Mouse (Mus musculus) heart, embryonic 11.5 days (tissue): ENCODE measurements around the gene Ufsp1. TPM values are rescaled to one million over a fixed set of nuclear protein-coding genes. Genes with fewer than 3 reads are reported as not detected.

Source experiments
- ATAC-seq: fragments of 200-750 bp; cut with Nextera tagmentation; replicated peaks from 2 replicates; pipeline ENCODE4 v1.8.0; 2017; ENCODE audit warnings: moderate library complexity; ENCODE audit not compliant: insufficient number of reproducible peaks, low FRiP score, low TSS enrichment
- H3K27ac ChIP-seq: fragments of 300-500 bp; sonication (generic); 2 replicates; pipeline ENCODE4 v1.5.1; 2014; ENCODE audit warnings: mild to moderate bottlenecking, low read depth, low read length
- H3K27me3 ChIP-seq: fragments of 300-500 bp; sonication (generic); 2 replicates; pipeline ENCODE4 v1.6.1; 2014; ENCODE audit warnings: mild to moderate bottlenecking, low read length, mixed read lengths; ENCODE audit not compliant: control insufficient read depth, insufficient read depth
- H3K36me3 ChIP-seq: fragments of 300-500 bp; sonication (generic); 2 replicates; pipeline ENCODE4 v1.6.1; 2014; ENCODE audit warnings: mild to moderate bottlenecking, low read length, moderate library complexity, mixed read lengths; ENCODE audit not compliant: control insufficient read depth, insufficient read depth
- H3K4me1 ChIP-seq: fragments of 300-500 bp; sonication (generic); 2 replicates; pipeline ENCODE4 v1.6.1; 2014; ENCODE audit warnings: low read length; ENCODE audit not compliant: control insufficient read depth, insufficient read depth
- H3K4me2 ChIP-seq: fragments of 300-500 bp; sonication (generic); 2 replicates; pipeline ENCODE4 v1.6.1; 2014; ENCODE audit warnings: mild to moderate bottlenecking, moderate library complexity
- H3K4me3 ChIP-seq: fragments of 300-500 bp; sonication (generic); 2 replicates; pipeline ENCODE4 v1.5.1; 2014; ENCODE audit warnings: low read depth, low read length
- H3K9ac ChIP-seq: fragments of 300-500 bp; sonication (generic); 2 replicates; pipeline ENCODE4 v1.6.1; 2014; ENCODE audit warnings: mild to moderate bottlenecking, low read depth, low read length, moderate library complexity
- H3K9me3 ChIP-seq: fragments of 300-500 bp; sonication (generic); replicated peaks from 2 replicates; pipeline ENCODE4 v1.6.1; 2016; ENCODE audit warnings: low read length; ENCODE audit not compliant: control insufficient read depth
- WGBS: fragments of 180-500 bp; shearing (Covaris S2); extraction: QIAGEN DNeasy Blood & Tissue Kit; methylation state at CpG from one replicate; pipeline ENCODE4 v1.1.7; 2014; ENCODE audit not compliant: insufficient replicate concordance; 5-methylcytosine and 5-hydroxymethylcytosine counted together
- polyA plus RNA-seq: library from polyadenylated mRNA; unstranded; fragments of >200 nt; fragmentation: Nextera tagmentation; extraction: Ambion mirVana; gene quantifications from 2 replicates; pipeline ENCODE4 v1.2.1, GENCODE M21; 2014

The Ufsp1 gene
- polyA plus RNA-seq, 1 experiment from 2014 or later: 9.1 TPM

GRCm38 (mm10) chr5:137291381-137291926 is 3.0 kb upstream of the Ufsp1 start:
- ATAC-seq: no peak
- peaks cover 35% of the 10 kb centered on the region for H3K4me1 ChIP-seq
- H3K36me3 ChIP-seq: peaks cover 2% of the 10 kb centered on the region
- H3K4me3 ChIP-seq: peak overlapping the region; percentile 30; the same call in 1 of the 2 replicates
- peaks cover 47% of the 10 kb centered on the region for H3K27me3 ChIP-seq
- peak overlapping the region; percentile 87 for H3K4me2 ChIP-seq
- H3K27ac ChIP-seq: no peak overlapping the region
- H3K9me3 ChIP-seq: no peaks in the 10 kb centered on the region
- H3K9ac ChIP-seq: no peak overlapping the region
- 74% methylated on average over 15 of the region's 15 CpGs for WGBS

- Histone ChIP-seq H3K9me3 (no peaks in the 10 kb centered on the region), H3K9ac (peak overlapping the region; percentile 82), H3K27me3 (peaks cover 35% of the 10 kb centered on the region), H3K27ac (peak overlapping the region; percentile 89), H3K36me3 (peaks cover 20% of the 10 kb centered on the region), H3K4me3 (peak overlapping the region; percentile 51), H3K4me1 (peaks cover 23% of the 10 kb centered on the region), H3K4me2 (peak overlapping the region; percentile 96)
- 1% methylated on average over 15 of the region's 15 CpGs for WGBS
- ATAC-seq: peak; percentile 45
Measured at GRCm38 (mm10) chr5:137293282-137293681, 1.1 kb upstream of the Ufsp1 start.

GRCm38 (mm10) chr5:137294744-137295093 is 290 bp downstream of the Ufsp1 start:
- H3K4me2 ChIP-seq: peak overlapping the region; percentile 96
- H3K4me1 ChIP-seq: peaks cover 11% of the 10 kb centered on the region
- peak overlapping the region; percentile 79 for H3K9ac ChIP-seq
- H3K27me3 ChIP-seq: peaks cover 23% of the 10 kb centered on the region
- H3K4me3 ChIP-seq: peak overlapping the region; percentile 51
- WGBS: 8% methylated on average over 18 of the region's 18 CpGs
- peak; percentile 35; the same call in 1 of the 2 replicates for ATAC-seq
- peaks cover 35% of the 10 kb centered on the region for H3K36me3 ChIP-seq
- no peaks in the 10 kb centered on the region for H3K9me3 ChIP-seq
- peak overlapping the region; percentile 89 for H3K27ac ChIP-seq

DNA sequence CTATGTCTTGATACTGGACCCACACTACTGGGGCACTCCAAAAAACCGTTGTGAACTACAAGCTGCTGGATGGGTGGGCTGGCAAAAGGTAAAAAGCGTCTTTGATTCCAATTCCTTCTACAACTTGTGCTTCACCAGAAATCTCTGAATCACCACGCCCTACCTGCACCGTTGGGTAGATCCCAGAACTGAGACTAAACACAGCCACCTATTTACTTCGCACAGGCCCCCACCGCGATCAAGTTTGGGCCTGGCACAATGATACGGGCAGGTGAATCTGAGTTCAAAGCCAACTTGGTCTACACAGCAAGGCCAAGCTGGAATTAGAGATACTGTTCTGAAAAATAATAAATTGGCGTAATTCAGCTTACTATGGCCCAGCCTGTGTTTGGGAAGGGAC is 867 bp downstream of the Ufsp1 start:
- H3K9me3 ChIP-seq: no peaks in the 10 kb centered on the region
- H3K4me2 ChIP-seq: peak overlapping the region; percentile 96
- H3K4me1 ChIP-seq: peaks cover 6% of the 10 kb centered on the region
- WGBS: 78% methylated on average over 9 of the region's 9 CpGs
- no peak overlapping the region for H3K27ac ChIP-seq
- H3K4me3 ChIP-seq: peak overlapping the region; percentile 51
- H3K9ac ChIP-seq: peak overlapping the region; percentile 79
- ATAC-seq: no peak
- peaks cover 18% of the 10 kb centered on the region for H3K27me3 ChIP-seq
- peaks cover 40% of the 10 kb centered on the region for H3K36me3 ChIP-seq

- no peaks in the 10 kb centered on the region for H3K9me3 ChIP-seq
- H3K9ac ChIP-seq: no peak overlapping the region
- no peak overlapping the region for H3K4me2 ChIP-seq
- no peak for ATAC-seq
- H3K4me1 ChIP-seq: peaks cover 5% of the 10 kb centered on the region; the same call in 1 of the 2 replicates
- peaks cover 13% of the 10 kb centered on the region for H3K27me3 ChIP-seq
- peaks cover 44% of the 10 kb centered on the region for H3K36me3 ChIP-seq
- WGBS: 90% methylated on average over 15 of the region's 15 CpGs
- no peak overlapping the region for H3K27ac ChIP-seq
- no peak overlapping the region for H3K4me3 ChIP-seq
Measured at GRCm38 (mm10) chr5:137295712-137296111, 1.3 kb downstream of the Ufsp1 start.

GRCm38 (mm10) chr5:137297126-137297525 is 2.7 kb downstream of the Ufsp1 start:
- Histone ChIP-seq H3K4me2 (no peak overlapping the region), H3K4me1 (peaks cover 4% of the 10 kb centered on the region; the same call in 1 of the 2 replicates), H3K4me3 (no peak overlapping the region), H3K27me3 (peaks cover 5% of the 10 kb centered on the region), H3K9ac (no peak overlapping the region), H3K36me3 (peaks cover 55% of the 10 kb centered on the region), H3K9me3 (no peaks in the 10 kb centered on the region), H3K27ac (no peak overlapping the region)
- 87% methylated on average over 14 of the region's 14 CpGs for WGBS
- ATAC-seq: no peak

GRCm38 (mm10) chr5:137299240-137299639 is 4.8 kb downstream of the Ufsp1 start:
- Histone ChIP-seq H3K4me1 (peaks cover 10% of the 10 kb centered on the region), H3K27me3 (no peaks in the 10 kb centered on the region), H3K4me2 (no peak overlapping the region), H3K4me3 (no peak overlapping the region), H3K9ac (no peak overlapping the region), H3K27ac (no peak overlapping the region), H3K36me3 (peaks cover 68% of the 10 kb centered on the region), H3K9me3 (no peaks in the 10 kb centered on the region)
- WGBS: 74% methylated on average over 7 of the region's 7 CpGs
- no peak for ATAC-seq

DNA sequence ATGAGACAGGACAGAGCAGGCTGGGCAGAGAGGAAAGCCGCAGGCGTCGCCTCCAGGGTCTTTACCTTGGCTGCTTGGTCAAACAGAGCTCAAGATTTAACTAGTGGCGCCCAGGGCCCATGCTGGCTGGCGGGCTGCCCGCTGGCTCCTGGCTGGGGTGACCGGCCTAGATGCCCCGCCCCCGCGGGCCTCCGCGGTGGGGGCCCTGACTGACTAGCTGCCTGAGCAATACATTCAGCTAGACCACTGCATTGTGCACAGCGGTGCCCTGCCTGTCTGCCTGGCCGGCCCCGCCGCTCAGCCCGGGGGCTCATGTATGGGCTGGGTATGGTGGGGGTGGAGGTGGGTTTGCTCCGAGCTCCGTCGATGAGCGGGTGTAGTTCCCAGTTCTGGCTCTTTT is 6.8 kb downstream of the Ufsp1 start:
- Histone ChIP-seq H3K36me3 (peaks cover 71% of the 10 kb centered on the region), H3K27me3 (no peaks in the 10 kb centered on the region), H3K4me1 (peaks cover 29% of the 10 kb centered on the region), H3K9me3 (no peaks in the 10 kb centered on the region), H3K27ac (no peak overlapping the region), H3K9ac (no peak overlapping the region), H3K4me2 (no peak overlapping the region), H3K4me3 (no peak overlapping the region)
- ATAC-seq: no peak
- 88% methylated on average over 21 of the region's 21 CpGs for WGBS

- H3K36me3 ChIP-seq: peaks cover 50% of the 10 kb centered on the region
- WGBS: 36% methylated on average over 4 of the region's 4 CpGs
- no peaks in the 10 kb centered on the region for H3K9me3 ChIP-seq
- peaks cover 31% of the 10 kb centered on the region for H3K4me1 ChIP-seq
- H3K4me3 ChIP-seq: no peak overlapping the region
- ATAC-seq: no peak
- H3K4me2 ChIP-seq: peak overlapping the region; percentile 76
- H3K27me3 ChIP-seq: no peaks in the 10 kb centered on the region
- peak overlapping the region; percentile 56 for H3K9ac ChIP-seq
- H3K27ac ChIP-seq: 0 out of 2 replicates have a peak overlapping the region, but pooled peaks have one; percentile 41
Measured at GRCm38 (mm10) chr5:137303609-137304008, 9.2 kb downstream of the Ufsp1 start.
